Mouse (Mus musculus) kidney, postnatal 0 days (tissue): ENCODE data around the gene Gm3336. TPM values are rescaled to one million over a fixed set of nuclear protein-coding genes. Genes with fewer than 3 reads are reported as not detected.

ENCODE experiments used
- ATAC-seq: fragments of 200-750 bp; cut with Nextera tagmentation; replicated peaks from 2 replicates; pipeline ENCODE4 v1.8.0; 2017; ENCODE audit warnings: low read depth, moderate number of reproducible peaks, moderate TSS enrichment, moderate library complexity; ENCODE audit not compliant: low FRiP score
- DNase-seq: peaks from one replicate; pipeline ENCODE4 v3.0.0-alpha.2; 2016; ENCODE audit warnings: low spot score
- H3K27ac ChIP-seq: fragments of 300-500 bp; sonication (generic); 2 replicates; pipeline ENCODE4 v1.5.1; 2014; ENCODE audit warnings: mild to moderate bottlenecking
- H3K27me3 ChIP-seq: fragments of 300-500 bp; sonication (generic); 2 replicates; pipeline ENCODE4 v1.6.1; 2014; ENCODE audit warnings: low read length, mixed read lengths; ENCODE audit not compliant: insufficient read depth
- H3K36me3 ChIP-seq: fragments of 300-500 bp; sonication (generic); 2 replicates; pipeline ENCODE4 v1.6.1; 2014; ENCODE audit warnings: low read length, mixed read lengths; ENCODE audit not compliant: insufficient read depth
- H3K4me1 ChIP-seq: fragments of 300-500 bp; sonication (generic); replicated peaks from 2 replicates; pipeline ENCODE4 v1.6.1; 2014; ENCODE audit warnings: antibody characterized with exemption, low read length, mixed read lengths; ENCODE audit not compliant: insufficient read depth
- H3K4me2 ChIP-seq: fragments of 300-500 bp; sonication (generic); 2 replicates; pipeline ENCODE4 v1.6.1; 2014; ENCODE audit warnings: mild to moderate bottlenecking, low read length, moderate library complexity, mixed read lengths
- H3K4me3 ChIP-seq: fragments of 300-500 bp; sonication (generic); replicated peaks from 2 replicates; pipeline ENCODE4 v1.5.1; 2014; ENCODE audit warnings: low read depth, low read length
- H3K9ac ChIP-seq: fragments of 300-500 bp; sonication (generic); 2 replicates; pipeline ENCODE4 v1.6.1; 2014; ENCODE audit warnings: low read depth, low read length
- H3K9me3 ChIP-seq: fragments of 300-500 bp; sonication (generic); replicated peaks from 2 replicates; pipeline ENCODE4 v1.6.1; 2016; ENCODE audit warnings: low read length, inconsistent platforms, mixed read lengths
- CTCF ChIP-seq: IDR thresholded peaks from 2 replicates; pipeline ENCODE4 v1.5.1; 2016; ENCODE audit warnings: antibody characterized with exemption, low read depth, mild to moderate bottlenecking, moderate library complexity
- WGBS: fragments of 180-500 bp; shearing (Covaris S2); extraction: QIAGEN DNeasy Blood & Tissue Kit; methylation state at CpG from one replicate; pipeline ENCODE4 v1.1.7; 2014; 5-methylcytosine and 5-hydroxymethylcytosine counted together
- polyA plus RNA-seq: library from polyadenylated mRNA; unstranded; fragments of >200 nt; fragmentation: Nextera tagmentation; extraction: Ambion mirVana; gene quantifications from 2 replicates; pipeline ENCODE4 v1.2.1, GENCODE M21; 2015

The Gm3336 gene
- polyA plus RNA-seq, 1 experiment from 2014 or later: 0.74 TPM

DNA sequence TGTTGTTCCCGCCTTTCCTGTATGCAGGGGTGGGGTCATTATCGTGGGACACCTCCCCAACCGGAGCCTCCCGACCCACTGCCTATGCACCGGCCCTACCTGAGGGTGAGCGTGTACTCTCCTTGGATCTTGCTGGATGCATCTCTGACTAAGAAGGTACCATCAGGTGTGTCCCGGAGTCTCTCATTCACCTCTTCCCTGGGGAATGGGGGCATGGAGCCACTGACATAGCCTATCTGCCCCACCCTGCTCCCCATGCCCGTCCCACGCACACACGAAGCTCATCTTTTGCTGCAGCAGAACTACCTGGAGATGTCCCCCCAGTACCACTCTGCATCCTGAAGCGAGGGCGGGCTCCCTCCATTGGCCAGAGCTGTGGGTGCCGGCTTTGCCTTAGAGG lies 52.4 kb downstream of the Gm3336 start:
- no peaks in the 10 kb centered on the region for H3K9me3 ChIP-seq
- no peak overlapping the region for H3K4me2 ChIP-seq
- DNase-seq (no peak), ATAC-seq (no peak)
- no peak overlapping the region for H3K27ac ChIP-seq
- peaks cover 30% of the 10 kb centered on the region for H3K4me1 ChIP-seq
- no peaks in the 10 kb centered on the region for H3K27me3 ChIP-seq
- no peak for TF ChIP-seq CTCF
- no peak overlapping the region for H3K4me3 ChIP-seq
- no peak overlapping the region for H3K9ac ChIP-seq
- peaks cover 32% of the 10 kb centered on the region; the same call in 1 of the 2 replicates for H3K36me3 ChIP-seq
- 95% methylated on average over 13 of the region's 13 CpGs for WGBS

GRCm38 (mm10) chr8:70771217-70771616 lies 52.9 kb downstream of the Gm3336 start:
- H3K27me3 ChIP-seq: no peaks in the 10 kb centered on the region
- peaks cover 32% of the 10 kb centered on the region; the same call in 1 of the 2 replicates for H3K36me3 ChIP-seq
- TF ChIP-seq CTCF: no peak
- H3K9me3 ChIP-seq: no peaks in the 10 kb centered on the region
- no peak overlapping the region for H3K27ac ChIP-seq
- H3K9ac ChIP-seq: no peak overlapping the region
- no peak overlapping the region for H3K4me3 ChIP-seq
- WGBS: 78% methylated on average over 7 of the region's 7 CpGs
- no peak overlapping the region for H3K4me2 ChIP-seq
- ATAC-seq: no peak
- no peak for DNase-seq
- peaks cover 29% of the 10 kb centered on the region for H3K4me1 ChIP-seq

DNA sequence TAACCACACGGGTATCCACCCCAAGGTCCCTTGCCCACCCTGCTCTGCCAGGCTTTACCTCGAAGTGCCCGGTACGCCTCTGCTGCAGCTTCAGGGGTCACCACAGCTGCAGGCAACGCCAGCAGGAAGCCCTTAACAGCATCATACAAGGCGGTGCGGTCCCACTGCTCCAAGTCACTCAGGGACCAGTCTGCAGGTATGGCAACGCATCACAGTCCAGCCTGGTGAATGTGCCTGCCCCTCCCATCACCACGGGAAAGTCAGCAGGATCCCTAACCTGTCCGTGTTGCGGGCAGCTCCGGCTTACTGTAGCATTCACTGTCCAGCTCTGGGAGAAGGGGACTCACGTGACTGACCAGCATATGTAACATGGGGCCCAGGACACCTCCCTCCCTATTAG lies 53.7 kb downstream of the Gm3336 start:
- peaks cover 32% of the 10 kb centered on the region; the same call in 1 of the 2 replicates for H3K36me3 ChIP-seq
- no peak for ATAC-seq
- H3K9me3 ChIP-seq: no peaks in the 10 kb centered on the region

More for the DNA sequence above, 53.7 kb downstream of the Gm3336 start:
- DNase-seq: no peak
- no peak overlapping the region for H3K4me3 ChIP-seq
- H3K4me2 ChIP-seq: no peak overlapping the region
- no peak overlapping the region for H3K27ac ChIP-seq
- no peak overlapping the region for H3K9ac ChIP-seq
- H3K4me1 ChIP-seq: peaks cover 21% of the 10 kb centered on the region
- 92% methylated on average over 13 of the region's 13 CpGs for WGBS
- no peak for TF ChIP-seq CTCF
- H3K27me3 ChIP-seq: no peaks in the 10 kb centered on the region

Other genes starting within 250 kb of the Gm3336 start
- 19.1 and 19.5 TPM in 2 replicates for gene Klhl26, start 241.6 kb upstream of the Gm3336 start, polyA plus RNA-seq
- 3.0 and 3.5 TPM in 2 replicates for gene Tmem59l, start 231.2 kb upstream of the Gm3336 start, polyA plus RNA-seq
- 31.3 and 33.7 TPM in 2 replicates for gene Crlf1, start 225.4 kb upstream of the Gm3336 start, polyA plus RNA-seq
- 140 TPM in 2 replicates for gene Rex1bd, start 211.8 kb upstream of the Gm3336 start, polyA plus RNA-seq
- 1,111 and 1,265 TPM in 2 replicates for gene Uba52, start 207.7 kb upstream of the Gm3336 start, polyA plus RNA-seq
- gene Fkbp8, start 190.8 kb upstream of the Gm3336 start, polyA plus RNA-seq: 249 and 255 TPM in 2 replicates
- gene Kxd1, start 190.6 kb upstream of the Gm3336 start, polyA plus RNA-seq: 81.3 and 81.8 TPM in 2 replicates
- 14.9 and 17.1 TPM in 2 replicates for gene Ell, start 179.1 kb upstream of the Gm3336 start, polyA plus RNA-seq
- gene Isyna1, start 124.2 kb upstream of the Gm3336 start, polyA plus RNA-seq: 166 and 169 TPM in 2 replicates
- gene Ssbp4, start 109.7 kb upstream of the Gm3336 start, polyA plus RNA-seq: 166 and 188 TPM in 2 replicates
- gene Lrrc25, start 102.4 kb upstream of the Gm3336 start, polyA plus RNA-seq: 1.9 and 2.8 TPM in 2 replicates
- 3.0 and 3.2 TPM in 2 replicates for gene Gdf15, start 86.1 kb upstream of the Gm3336 start, polyA plus RNA-seq
- gene Pgpep1, start 58.2 kb upstream of the Gm3336 start, polyA plus RNA-seq: 84.2 and 87.5 TPM in 2 replicates
- gene Lsm4, start 45.3 kb upstream of the Gm3336 start, polyA plus RNA-seq: 243 and 281 TPM in 2 replicates
- 72.4 and 98.1 TPM in 2 replicates for gene Jund, start 19.6 kb upstream of the Gm3336 start, polyA plus RNA-seq
- gene Iqcn, start 15.1 kb upstream of the Gm3336 start, polyA plus RNA-seq: 0.03 and 0.05 TPM in 2 replicates
- gene Pde4c, start 5.2 kb downstream of the Gm3336 start, polyA plus RNA-seq: 8.0 and 9.5 TPM in 2 replicates
- 20.5 and 21.8 TPM in 2 replicates for gene Rab3a, start 36.1 kb downstream of the Gm3336 start, polyA plus RNA-seq
- 78.2 and 80.3 TPM in 2 replicates for gene Mpv17l2, start 42.4 kb downstream of the Gm3336 start, polyA plus RNA-seq
- gene Pik3r2, start 58.2 kb downstream of the Gm3336 start, polyA plus RNA-seq: 43.8 and 47.2 TPM in 2 replicates
- 8.4 and 10.2 TPM in 2 replicates for gene Mast3, start 86.5 kb downstream of the Gm3336 start, polyA plus RNA-seq
- gene Il12rb1, start 89.9 kb downstream of the Gm3336 start, polyA plus RNA-seq: 0.09 and 0.13 TPM in 2 replicates
- 6.8 and 7.5 TPM in 2 replicates for gene Arrdc2, start 121.2 kb downstream of the Gm3336 start, polyA plus RNA-seq
- gene Kcnn1, start 144.7 kb downstream of the Gm3336 start, polyA plus RNA-seq: 4.2 and 5.5 TPM in 2 replicates
- 87.2 and 90.3 TPM in 2 replicates for gene Ccdc124, start 155.4 kb downstream of the Gm3336 start, polyA plus RNA-seq
- gene Slc5a5, start 174.2 kb downstream of the Gm3336 start, polyA plus RNA-seq: 0.09 and 0.11 TPM in 2 replicates
- 5,183 and 5,941 TPM in 2 replicates for gene Rpl18a, start 178.9 kb downstream of the Gm3336 start, polyA plus RNA-seq
- 32.5 and 34.1 TPM in 2 replicates for gene Map1s, start 187.4 kb downstream of the Gm3336 start, polyA plus RNA-seq